Mouse (Mus musculus) ES-CJ7 (cell line): ENCODE measurements around the gene Clcnka.

Experiments
- DNase-seq: peaks from one replicate; pipeline ENCODE4 v3.0.0; 2011; ENCODE audit warnings: low read depth, low spot score

Gene Clcnka

GRCm38 (mm10) chr4:141421423-141421822 lies 22.9 kb upstream of the Clcnka start:
- no peak for DNase-seq

GRCm38 (mm10) chr4:141420886-141421285 lies 22.4 kb upstream of the Clcnka start:
- no peak for DNase-seq

- DNase-seq: no peak
Measured at GRCm38 (mm10) chr4:141420192-141420829, 21.8 kb upstream of the Clcnka start, which contains the start of gene Hspb7. TSS of gene Hspb7 (plus strand) at chr4:141420779.

GRCm38 (mm10) chr4:141419398-141420191 lies 21.1 kb upstream of the Clcnka start:
- peak; percentile 76 for DNase-seq

- DNase-seq: no peak
Measured at GRCm38 (mm10) chr4:141415924-141416323, 17.4 kb upstream of the Clcnka start, which contains the start of gene Clcnkb. TSS of gene Clcnkb (minus strand) at chr4:141416014.

- DNase-seq: peak; percentile 75
Measured at GRCm38 (mm10) chr4:141411430-141411992, 13.0 kb upstream of the Clcnka start.

- no peak for DNase-seq
Measured at GRCm38 (mm10) chr4:141408577-141408976, 10.1 kb upstream of the Clcnka start.

- DNase-seq: peak; percentile 79
Measured at GRCm38 (mm10) chr4:141406516-141407299, 8.2 kb upstream of the Clcnka start.

- DNase-seq: no peak
Measured at GRCm38 (mm10) chr4:141405314-141405622, 6.7 kb upstream of the Clcnka start.

GRCm38 (mm10) chr4:141404518-141405313 lies 6.2 kb upstream of the Clcnka start:
- peak; percentile 85 for DNase-seq

- no peak for DNase-seq
Measured at GRCm38 (mm10) chr4:141400171-141400570, 1.6 kb upstream of the Clcnka start.

GRCm38 (mm10) chr4:141397861-141398260 lies 663 bp downstream of the Clcnka start:
- DNase-seq: no peak

- DNase-seq: peak; percentile 33
Measured at GRCm38 (mm10) chr4:141394751-141395150, 3.8 kb downstream of the Clcnka start.

- DNase-seq: no peak
Measured at GRCm38 (mm10) chr4:141391293-141391692, 7.2 kb downstream of the Clcnka start.

GRCm38 (mm10) chr4:141389366-141390150 lies 9.0 kb downstream of the Clcnka start:
- peak; percentile 50 for DNase-seq

- no peak for DNase-seq
Measured at GRCm38 (mm10) chr4:141387933-141388332, 10.6 kb downstream of the Clcnka start.

- peak; percentile 72 for DNase-seq
Measured at GRCm38 (mm10) chr4:141387093-141387784, 11.3 kb downstream of the Clcnka start.

GRCm38 (mm10) chr4:141386150-141386549 lies 12.4 kb downstream of the Clcnka start:
- peak; percentile 50 for DNase-seq

GRCm38 (mm10) chr4:141385275-141385674 lies 13.2 kb downstream of the Clcnka start:
- DNase-seq: peak; percentile 92

GRCm38 (mm10) chr4:141382406-141382805 lies 16.1 kb downstream of the Clcnka start:
- no peak for DNase-seq
